Mouse (Mus musculus) liver, embryonic 14.5 days (tissue): ENCODE data around the gene Wdr26. TPM values are rescaled to one million over a fixed set of nuclear protein-coding genes. Genes with fewer than 3 reads are reported as not detected.

Source experiments
- ATAC-seq: fragments of 200-750 bp; cut with Nextera tagmentation; 2 replicates; pipeline ENCODE4 v1.8.0; 2017; ENCODE audit warnings: moderate number of reproducible peaks, mild to moderate bottlenecking, moderate library complexity; ENCODE audit not compliant: insufficient read depth
- DNase-seq, 3 experiments: peaks; one replicate each; pipeline ENCODE4 v3.0.0-alpha.2; 2012 to 2013; ENCODE audit warnings: low read depth in 3 of 3, low spot score in 3 of 3
- H3K27ac ChIP-seq: fragments of 300-500 bp; sonication (generic); 2 replicates; pipeline ENCODE4 v1.5.1; 2014; ENCODE audit warnings: moderate library complexity, mild to moderate bottlenecking, control low read depth, inconsistent platforms
- H3K27me3 ChIP-seq: fragments of 300-500 bp; sonication (generic); 2 replicates; pipeline ENCODE4 v1.6.1; 2014; ENCODE audit warnings: mild to moderate bottlenecking, low read length, moderate library complexity; ENCODE audit not compliant: control insufficient read depth, insufficient read depth
- H3K36me3 ChIP-seq: fragments of 300-500 bp; sonication (generic); replicated peaks from 2 replicates; pipeline ENCODE4 v1.6.1; 2014; ENCODE audit warnings: low read depth; ENCODE audit not compliant: control insufficient read depth, insufficient read depth
- H3K4me1 ChIP-seq, 2 experiments: fragments of 200-500 bp in 1 of 2; fragments of 300-500 bp in 1 of 2; sonication (generic) in 1 of 2; replicated peaks; 2 replicates each; pipeline ENCODE4 v1.6.1; 2012 to 2014; ENCODE audit warnings: antibody characterized with exemption in 1 of 2, inconsistent platforms in 1 of 2, low read length in 1 of 2; ENCODE audit not compliant: control insufficient read depth in 2 of 2, insufficient read depth in 2 of 2
- H3K4me2 ChIP-seq: fragments of 300-500 bp; sonication (generic); 2 replicates; pipeline ENCODE4 v1.6.1; 2014; ENCODE audit warnings: low read depth, mild to moderate bottlenecking, control low read depth, moderate library complexity
- H3K4me3 ChIP-seq, 2 experiments: fragments of 200-500 bp in 1 of 2; fragments of 300-500 bp in 1 of 2; sonication (generic) in 1 of 2; 2 replicates each; pipeline ENCODE4 v1.5.1; 2012 to 2014; ENCODE audit warnings: low read depth in 2 of 2, low read length in 2 of 2, mild to moderate bottlenecking in 2 of 2, control low read depth in 1 of 2, inconsistent platforms in 1 of 2, moderate library complexity in 1 of 2; ENCODE audit not compliant: insufficient read depth in 1 of 2
- H3K9ac ChIP-seq: fragments of 300-500 bp; sonication (generic); replicated peaks from 2 replicates; pipeline ENCODE4 v1.6.1; 2014; ENCODE audit warnings: mild to moderate bottlenecking, control low read depth, moderate library complexity
- H3K9me3 ChIP-seq: fragments of 300-500 bp; sonication (generic); 2 replicates; pipeline ENCODE4 v1.6.1; 2016; ENCODE audit warnings: low read length, mixed read lengths; ENCODE audit not compliant: control insufficient read depth
- CTCF ChIP-seq: IDR thresholded peaks from 2 replicates; pipeline ENCODE4 v1.5.1; 2016; ENCODE audit warnings: antibody characterized with exemption, low read depth, control low read depth
- EP300 ChIP-seq: IDR thresholded peaks from 2 replicates; pipeline ENCODE4 v1.6.1; 2016; ENCODE audit warnings: antibody characterized with exemption, low read depth
- WGBS: fragments of 180-500 bp; shearing (Covaris S2); extraction: QIAGEN DNeasy Blood & Tissue Kit; methylation state at CpG from one replicate; pipeline ENCODE4 v1.1.7; 2014; ENCODE audit not compliant: insufficient replicate concordance; 5-methylcytosine and 5-hydroxymethylcytosine counted together
- polyA plus RNA-seq, 2 experiments: library from polyadenylated mRNA; depleted of rRNA in 1 of 2; stranded (reverse) in 1 of 2; unstranded in 1 of 2; fragments of >200 nt; fragmentation: Nextera tagmentation in 1 of 2; extraction: Ambion mirVana in 1 of 2; gene quantifications; 2 replicates each; pipeline versions ENCODE4 v1.2.1 to v1.2.3; 2012 to 2014

Gene Wdr26
- polyA plus RNA-seq, 2 experiments = 57.8 to 68.9 TPM

DNA sequence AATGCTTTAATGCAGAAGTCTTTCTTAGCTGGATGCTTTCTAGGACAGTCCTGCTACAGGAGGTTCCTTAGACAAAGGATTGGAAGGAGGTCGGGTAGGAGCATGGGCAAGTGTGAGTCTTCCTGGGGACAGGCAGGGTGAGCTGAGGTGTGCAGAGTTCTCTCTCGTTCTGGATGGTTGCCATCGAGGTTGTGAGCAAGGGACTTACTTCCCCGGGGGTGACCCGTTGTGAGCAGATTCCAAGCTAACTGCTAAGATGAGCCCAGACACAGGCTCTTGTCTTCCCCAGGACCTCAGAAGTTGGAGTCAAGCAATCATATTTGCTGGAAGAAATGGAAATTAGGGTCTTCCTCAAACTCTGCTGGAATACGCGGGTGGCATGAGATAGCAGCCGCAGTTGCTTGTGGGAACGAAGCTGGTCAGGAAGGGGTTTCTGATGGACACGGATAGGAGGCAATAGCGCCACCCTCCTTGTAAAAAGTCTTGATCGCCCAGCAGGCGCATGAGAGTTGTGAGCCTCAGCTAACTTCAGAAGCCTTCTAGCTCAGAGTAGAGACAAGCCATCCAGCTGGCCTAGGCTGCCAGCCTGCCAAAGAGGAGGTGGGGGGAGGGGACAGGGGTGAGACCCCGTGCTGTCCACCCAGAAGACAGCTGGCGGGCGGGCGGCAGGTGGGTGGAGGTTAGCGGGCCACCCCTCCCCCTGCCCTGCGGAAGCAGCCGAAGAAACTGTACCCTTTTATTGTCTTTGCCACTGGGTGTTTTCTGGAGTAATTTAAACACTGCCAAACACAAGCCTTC, 44.3 kb upstream of the Wdr26 start:
- no peaks in the 10 kb centered on the region for H3K9me3 ChIP-seq
- 2% methylated on average over 20 of the region's 20 CpGs for WGBS
- H3K27me3 ChIP-seq = no peaks in the 10 kb centered on the region
- H3K9ac ChIP-seq = peak overlapping the region; percentile 94
- no peaks in the 10 kb centered on the region for H3K36me3 ChIP-seq
- peak; percentile 66 to 74 (median 67) for DNase-seq
- TF ChIP-seq CTCF = peak; percentile 72
- no peak; the same call in none of the 2 replicates for TF ChIP-seq EP300
- peak overlapping the region; percentile 99 for H3K27ac ChIP-seq
- H3K4me3 ChIP-seq = peak overlapping the region; percentile 63 to 64
- H3K4me1 ChIP-seq = peaks cover 57 to 66% of the 10 kb centered on the region in 2 experiments
- ATAC-seq = peak; percentile 10
- peak overlapping the region; percentile 97 for H3K4me2 ChIP-seq

DNA sequence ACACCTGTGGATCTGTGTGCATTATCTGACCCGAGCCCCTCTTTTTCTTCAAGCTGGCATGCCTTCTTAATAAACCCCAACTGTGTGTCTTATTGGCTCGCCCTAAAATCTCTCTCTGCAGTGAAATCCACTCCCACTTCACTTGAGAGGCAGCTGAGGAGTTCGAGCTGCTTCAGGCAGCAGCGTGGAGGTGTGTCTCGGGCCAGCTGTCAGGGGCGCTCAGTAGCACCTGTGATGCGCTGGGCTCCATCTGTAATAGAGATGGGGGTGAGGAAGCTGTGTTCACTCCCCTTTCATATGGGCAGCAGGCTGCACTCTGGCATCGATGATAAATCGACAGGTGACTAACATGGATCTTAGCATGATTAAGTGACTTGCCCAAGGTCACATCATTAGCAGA, 43.6 kb upstream of the Wdr26 start:
- H3K4me1 ChIP-seq = peaks cover 51 to 60% of the 10 kb centered on the region in 2 experiments

DNA sequence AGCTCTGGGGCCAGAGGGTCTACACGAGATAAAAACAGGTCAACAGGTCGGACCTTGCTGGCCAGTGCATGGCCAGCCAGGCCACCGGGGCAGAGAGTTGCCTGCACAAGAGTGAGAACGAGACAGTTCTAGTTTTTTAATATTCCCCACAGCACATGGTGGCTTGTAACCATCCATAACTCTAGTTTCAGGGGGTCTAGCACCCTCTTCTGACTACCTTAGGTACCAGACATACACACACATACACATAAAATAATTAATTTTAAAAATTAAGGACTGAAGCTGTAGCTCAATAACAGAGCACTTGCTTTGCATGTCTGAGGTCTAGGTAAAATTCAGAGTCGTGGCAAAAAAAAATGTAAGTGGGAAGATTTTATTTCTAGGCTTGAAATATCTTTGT, 39.8 kb upstream of the Wdr26 start:
- H3K4me3 ChIP-seq = no peak overlapping the region
- H3K36me3 ChIP-seq = no peaks in the 10 kb centered on the region
- DNase-seq (no peak), ATAC-seq (no peak)
- no peak overlapping the region for H3K4me2 ChIP-seq
- TF ChIP-seq CTCF (peak; percentile 22; the same call in 1 of the 2 replicates), EP300 (no peak)
- no peaks in the 10 kb centered on the region for H3K27me3 ChIP-seq
- H3K4me1 ChIP-seq = peaks cover 52 to 58% of the 10 kb centered on the region in 2 experiments
- peaks cover 4% of the 10 kb centered on the region for H3K9me3 ChIP-seq
- H3K9ac ChIP-seq = no peak overlapping the region
- H3K27ac ChIP-seq = no peak overlapping the region; the same call in 1 of the 2 replicates
- WGBS = 68% methylated on average over 5 of the region's 5 CpGs

More for the DNA sequence above, 43.6 kb upstream of the Wdr26 start:
- peaks cover under 1% of the 10 kb centered on the region; the same call in 1 of the 2 replicates for H3K9me3 ChIP-seq
- no peak for ATAC-seq
- H3K27me3 ChIP-seq = no peaks in the 10 kb centered on the region
- no peaks in the 10 kb centered on the region for H3K36me3 ChIP-seq
- H3K27ac ChIP-seq = peak overlapping the region; percentile 99
- peak overlapping the region; percentile 97 for H3K4me2 ChIP-seq
- WGBS = 64% methylated on average over 9 of the region's 9 CpGs
- H3K9ac ChIP-seq = peak overlapping the region; percentile 94
- TF ChIP-seq EP300 = no peak
- TF ChIP-seq CTCF = no peak
- no peak for DNase-seq
- peak overlapping the region; percentile 63 to 64 for H3K4me3 ChIP-seq

DNA sequence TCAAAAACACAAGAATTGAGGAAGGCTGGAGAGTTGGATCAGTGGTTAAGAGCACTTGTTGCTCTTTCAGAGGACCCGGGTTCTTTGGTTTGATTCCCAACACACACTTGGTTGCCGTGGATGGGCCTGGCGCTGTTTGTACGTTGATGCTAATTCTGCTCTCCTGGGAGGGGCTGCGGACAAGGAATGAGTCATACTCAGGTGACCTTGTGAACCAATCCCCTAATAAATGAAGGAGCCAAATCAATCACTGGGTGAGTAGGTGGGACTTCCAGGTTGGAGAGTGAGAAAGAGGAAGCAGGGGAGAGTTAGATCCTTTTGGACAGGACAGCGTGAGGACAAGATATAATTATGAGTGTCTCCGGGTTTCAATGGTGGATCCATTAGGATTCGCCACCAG, 39.2 kb upstream of the Wdr26 start:
- no peaks in the 10 kb centered on the region for H3K36me3 ChIP-seq
- H3K9ac ChIP-seq = no peak overlapping the region
- ATAC-seq (no peak), DNase-seq (no peak)
- no peak overlapping the region for H3K4me3 ChIP-seq
- TF ChIP-seq CTCF = no peak
- TF ChIP-seq EP300 = no peak
- 92% methylated on average over 8 of the region's 8 CpGs for WGBS
- H3K4me2 ChIP-seq = no peak overlapping the region
- peaks cover 55 to 60% of the 10 kb centered on the region in 2 experiments for H3K4me1 ChIP-seq
- no peak overlapping the region for H3K27ac ChIP-seq
- no peaks in the 10 kb centered on the region for H3K27me3 ChIP-seq
- H3K9me3 ChIP-seq = peaks cover 4% of the 10 kb centered on the region

DNA sequence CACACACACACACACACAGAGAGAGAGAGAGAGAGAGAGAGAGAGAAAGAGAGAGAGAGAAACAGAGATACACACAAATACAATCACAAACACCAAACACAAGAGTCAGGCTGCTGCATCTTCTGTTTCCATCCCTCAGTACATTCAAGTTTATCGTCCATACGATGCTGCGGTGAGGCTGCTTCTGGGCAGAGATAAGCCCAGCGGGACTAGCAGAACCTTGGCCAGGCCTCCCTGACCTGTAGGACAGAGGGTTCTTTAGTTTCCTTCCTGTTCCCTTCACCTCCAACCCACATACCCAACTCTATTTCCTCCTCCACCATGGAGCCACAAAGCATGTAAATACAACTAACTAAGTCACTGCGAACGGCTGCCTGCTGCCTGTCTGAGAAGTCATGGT, 37.7 kb upstream of the Wdr26 start:
- 11% methylated on average over 6 of the region's 6 CpGs for whole genome bisulfite sequencing
- peak overlapping the region; percentile 95 for H3K27ac ChIP-seq
- peak in 2 of 3 experiments; percentile 57 to 61 for DNase-seq

More for the DNA sequence above, 37.7 kb upstream of the Wdr26 start:
- Histone ChIP-seq H3K36me3 (no peaks in the 10 kb centered on the region), H3K4me3 (no peak overlapping the region), H3K9ac (peak overlapping the region; percentile 53), H3K9me3 (peaks cover 4% of the 10 kb centered on the region), H3K4me2 (peak overlapping the region; percentile 32), H3K27me3 (no peaks in the 10 kb centered on the region), H3K4me1 (peaks cover 54 to 58% of the 10 kb centered on the region in 2 experiments)
- peak; percentile 74 for ATAC-seq
- TF ChIP-seq EP300 (peak; percentile 84), CTCF (no peak)
